In the genomic region with DNA sequence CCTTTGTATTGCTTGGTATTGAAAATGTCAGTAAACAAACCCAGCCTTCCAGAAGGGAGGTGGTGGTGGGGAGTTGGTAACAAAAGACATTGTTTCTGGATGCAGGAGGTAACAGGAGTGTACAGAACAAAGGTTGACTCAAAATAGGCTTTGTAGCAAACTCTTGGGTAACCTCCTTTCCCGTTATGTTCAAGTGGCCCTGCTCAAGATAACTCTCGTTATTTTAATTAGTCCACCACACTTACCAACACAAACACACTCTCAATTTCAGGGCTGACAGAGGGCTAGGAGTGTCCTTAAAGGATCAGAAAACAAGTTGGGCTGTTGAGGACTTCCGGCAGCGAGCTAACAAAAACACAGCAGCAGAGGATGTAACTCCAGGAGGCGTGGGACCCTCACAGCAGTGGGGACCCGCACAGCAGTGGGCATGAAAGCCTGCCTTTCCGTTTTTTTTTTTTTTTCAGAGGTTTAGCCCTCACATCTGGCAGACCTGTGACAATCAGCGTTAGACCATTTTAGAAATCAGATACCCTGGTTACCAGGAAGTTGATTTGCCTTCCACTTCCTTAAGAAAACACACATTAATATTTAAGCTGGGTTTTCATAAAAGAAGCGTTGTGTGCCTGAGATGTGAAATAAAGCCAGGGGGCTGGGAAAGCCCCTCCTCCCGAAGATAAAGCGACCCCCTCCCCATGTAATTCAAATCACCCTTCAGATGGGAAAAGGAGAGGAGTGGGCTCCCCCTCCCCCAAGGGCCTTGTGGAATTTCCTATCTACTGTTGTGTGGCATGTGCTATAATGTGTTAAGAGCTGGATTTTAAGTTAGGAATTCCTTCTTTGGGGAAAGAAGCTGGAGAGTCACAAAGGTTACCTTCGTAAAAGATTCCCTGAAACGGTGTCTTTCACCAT, we compare ENCODE assay signal across 8 mouse cellular contexts.
DNase-seq lines count a peak whose midpoint lies in the region; ATAC-seq and TF ChIP-seq lines count a peak whose summit lies in the region.
"Had no signal": no experiment of that assay in that cellular context is flagged by ENCODE, and none has a peak within 500 bp of the region (broad histone marks: within the 10 kb centered on the region; RNA-seq: fewer than 3 reads in every experiment).

No protein-coding gene starts in this region.

- H3K27me3 ChIP-seq in lung, embryonic 15.5 days: no peaks in the 10 kb centered on the region
- no peaks in the 10 kb centered on the region for H3K27me3 ChIP-seq in hindbrain, embryonic 15.5 days
- H3K27me3 ChIP-seq in neural tube, embryonic 15.5 days (replicated peaks): no peaks in the 10 kb centered on the region

- no peak for DNase-seq in lung, adult 2 months
- DNase-seq in embryo, embryonic 9.5 days (ENCODE audit: extremely low spot score): peak; percentile 63
- DNase-seq in cerebellum, postnatal 10 days: no peak
- DNase-seq in right cerebral cortex, postnatal 14 days: no peak
- DNase-seq: lung, adult 18-20 months had no signal

- no peak for TF ChIP-seq CTCF in lung, adult 2 months (IDR thresholded peaks at IDR 0.05; ENCODE audit: insufficient read depth, low read length)

- H3K9me3 ChIP-seq in lung, embryonic 15.5 days: no peaks in the 10 kb centered on the region
- no peaks in the 10 kb centered on the region for H3K9me3 ChIP-seq in hindbrain, embryonic 15.5 days
- H3K9me3 ChIP-seq in neural tube, embryonic 15.5 days (replicated peaks): no peaks in the 10 kb centered on the region

- WGBS in lung, embryonic 15.5 days: 16% methylated on average over 13 of the region's 13 CpGs
- WGBS in lung, adult 2 months: 28% methylated on average over 13 of the region's 13 CpGs
- WGBS in hindbrain, embryonic 15.5 days: 11% methylated on average over 13 of the region's 13 CpGs
- WGBS in neural tube, embryonic 15.5 days: 17% methylated on average over 13 of the region's 13 CpGs

- H3K9ac ChIP-seq in lung, embryonic 15.5 days: no peak overlapping the region
- no peak overlapping the region for H3K9ac ChIP-seq in hindbrain, embryonic 15.5 days
- H3K9ac ChIP-seq in neural tube, embryonic 15.5 days (replicated peaks): no peak overlapping the region

- no peaks in the 10 kb centered on the region for H3K36me3 ChIP-seq in lung, embryonic 15.5 days
- no peaks in the 10 kb centered on the region for H3K36me3 ChIP-seq in hindbrain, embryonic 15.5 days
- no peaks in the 10 kb centered on the region for H3K36me3 ChIP-seq in neural tube, embryonic 15.5 days

- no peak overlapping the region for H3K4me3 ChIP-seq in lung, embryonic 15.5 days
- H3K4me3 ChIP-seq in lung, adult 2 months (replicated peaks; ENCODE audit: extremely low read depth, low read depth, low read length): no peak overlapping the region
- H3K4me3 ChIP-seq in hindbrain, embryonic 15.5 days: no peak overlapping the region
- no peak overlapping the region for H3K4me3 ChIP-seq in neural tube, embryonic 15.5 days (replicated peaks)

- H3K4me1 ChIP-seq in lung, embryonic 15.5 days: peaks cover 10% of the 10 kb centered on the region
- peaks cover 3% of the 10 kb centered on the region for H3K4me1 ChIP-seq in lung, adult 2 months (ENCODE audit: control insufficient read depth, insufficient read depth, low read length)
- peaks cover 7% of the 10 kb centered on the region for H3K4me1 ChIP-seq in hindbrain, embryonic 15.5 days (replicated peaks)
- H3K4me1 ChIP-seq in neural tube, embryonic 15.5 days: peaks cover 21% of the 10 kb centered on the region

- no peak overlapping the region for H3K27ac ChIP-seq in lung, embryonic 15.5 days
- peak overlapping the region; percentile 40; the same call in 1 of the 2 replicates for H3K27ac ChIP-seq in hindbrain, embryonic 15.5 days (replicated peaks)
- H3K27ac ChIP-seq in neural tube, embryonic 15.5 days (replicated peaks): 0 out of 2 replicates have a peak overlapping the region, but pooled peaks have one; percentile 49

- TF ChIP-seq POLR2A in lung, adult 2 months (IDR thresholded peaks at IDR 0.05; ENCODE audit: borderline replicate concordance, extremely low read depth, low read depth, low read length): no peak

- ATAC-seq in lung, embryonic 15.5 days (ENCODE audit: borderline replicate concordance, extremely low read depth, low FRiP score, low TSS enrichment): no peak
- no peak for ATAC-seq in hindbrain, embryonic 15.5 days (ENCODE audit: low FRiP score, low read depth)
- no peak for ATAC-seq in neural tube, embryonic 15.5 days (ENCODE audit: low FRiP score)

- H3K4me2 ChIP-seq in lung, embryonic 15.5 days: peak overlapping the region; percentile 19; the same call in 1 of the 2 replicates
- H3K4me2 ChIP-seq in hindbrain, embryonic 15.5 days: peak overlapping the region; percentile 23; the same call in 1 of the 2 replicates
- 0 out of 2 replicates have a peak overlapping the region, but pooled peaks have one; percentile 6 for H3K4me2 ChIP-seq in neural tube, embryonic 15.5 days
